Mouse (Mus musculus): Measurements from ENCODE around the gene Dnah2.

DNA sequence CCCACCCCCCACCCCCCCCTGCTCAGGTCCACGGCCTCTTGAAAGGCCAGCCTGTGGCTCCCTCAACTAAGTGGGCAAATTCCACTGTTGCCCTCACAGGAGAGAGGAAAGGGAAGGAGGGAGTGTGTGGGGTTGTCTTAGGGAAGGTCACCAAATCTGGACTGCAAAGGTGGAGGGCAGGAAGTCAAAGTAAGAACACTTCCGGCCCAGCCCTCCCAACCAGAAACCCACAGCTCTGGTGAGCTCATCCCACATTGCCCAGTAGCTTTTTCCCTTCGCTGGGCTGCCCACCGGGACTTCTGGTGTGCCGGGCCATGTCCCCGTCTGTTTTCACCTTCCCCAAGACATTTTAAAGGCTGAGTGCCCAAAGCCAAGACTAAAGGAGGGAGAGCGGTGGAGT lies 57.2 kb downstream of the Dnah2 start:
- TF ChIP-seq CTCF (IDR thresholded peaks at IDR 0.05; ENCODE audit: low read depth, low read length) (no peak), POLR2A (IDR thresholded peaks at IDR 0.05; ENCODE audit: insufficient read depth, low read length) (no peak)

All from ES-Bruce4 (cell line).